Mouse (Mus musculus) kidney, postnatal 0 days (tissue): Measurements from ENCODE around the gene Tuba1c. TPM values are rescaled to one million over a fixed set of nuclear protein-coding genes. Genes with fewer than 3 reads are reported as not detected.

ENCODE experiments used
- ATAC-seq: fragments of 200-750 bp; cut with Nextera tagmentation; replicated peaks from 2 replicates; pipeline ENCODE4 v1.8.0; 2017; ENCODE audit warnings: low read depth, moderate number of reproducible peaks, moderate TSS enrichment, moderate library complexity; ENCODE audit not compliant: low FRiP score
- DNase-seq: peaks from one replicate; pipeline ENCODE4 v3.0.0-alpha.2; 2016; ENCODE audit warnings: low spot score
- H3K27ac ChIP-seq: fragments of 300-500 bp; sonication (generic); 2 replicates; pipeline ENCODE4 v1.5.1; 2014; ENCODE audit warnings: mild to moderate bottlenecking
- H3K27me3 ChIP-seq: fragments of 300-500 bp; sonication (generic); 2 replicates; pipeline ENCODE4 v1.6.1; 2014; ENCODE audit warnings: low read length, mixed read lengths; ENCODE audit not compliant: insufficient read depth
- H3K36me3 ChIP-seq: fragments of 300-500 bp; sonication (generic); 2 replicates; pipeline ENCODE4 v1.6.1; 2014; ENCODE audit warnings: low read length, mixed read lengths; ENCODE audit not compliant: insufficient read depth
- H3K4me1 ChIP-seq: fragments of 300-500 bp; sonication (generic); replicated peaks from 2 replicates; pipeline ENCODE4 v1.6.1; 2014; ENCODE audit warnings: antibody characterized with exemption, low read length, mixed read lengths; ENCODE audit not compliant: insufficient read depth
- H3K4me2 ChIP-seq: fragments of 300-500 bp; sonication (generic); 2 replicates; pipeline ENCODE4 v1.6.1; 2014; ENCODE audit warnings: mild to moderate bottlenecking, low read length, moderate library complexity, mixed read lengths
- H3K4me3 ChIP-seq: fragments of 300-500 bp; sonication (generic); replicated peaks from 2 replicates; pipeline ENCODE4 v1.5.1; 2014; ENCODE audit warnings: low read depth, low read length
- H3K9ac ChIP-seq: fragments of 300-500 bp; sonication (generic); 2 replicates; pipeline ENCODE4 v1.6.1; 2014; ENCODE audit warnings: low read depth, low read length
- H3K9me3 ChIP-seq: fragments of 300-500 bp; sonication (generic); replicated peaks from 2 replicates; pipeline ENCODE4 v1.6.1; 2016; ENCODE audit warnings: low read length, inconsistent platforms, mixed read lengths
- CTCF ChIP-seq: IDR thresholded peaks from 2 replicates; pipeline ENCODE4 v1.5.1; 2016; ENCODE audit warnings: antibody characterized with exemption, low read depth, mild to moderate bottlenecking, moderate library complexity
- WGBS: fragments of 180-500 bp; shearing (Covaris S2); extraction: QIAGEN DNeasy Blood & Tissue Kit; methylation state at CpG from one replicate; pipeline ENCODE4 v1.1.7; 2014; 5-methylcytosine and 5-hydroxymethylcytosine counted together
- polyA plus RNA-seq: library from polyadenylated mRNA; unstranded; fragments of >200 nt; fragmentation: Nextera tagmentation; extraction: Ambion mirVana; gene quantifications from 2 replicates; pipeline ENCODE4 v1.2.1, GENCODE M21; 2015

Gene Tuba1c
- polyA plus RNA-seq, 1 experiment from 2014 or later: 170 TPM

DNA sequence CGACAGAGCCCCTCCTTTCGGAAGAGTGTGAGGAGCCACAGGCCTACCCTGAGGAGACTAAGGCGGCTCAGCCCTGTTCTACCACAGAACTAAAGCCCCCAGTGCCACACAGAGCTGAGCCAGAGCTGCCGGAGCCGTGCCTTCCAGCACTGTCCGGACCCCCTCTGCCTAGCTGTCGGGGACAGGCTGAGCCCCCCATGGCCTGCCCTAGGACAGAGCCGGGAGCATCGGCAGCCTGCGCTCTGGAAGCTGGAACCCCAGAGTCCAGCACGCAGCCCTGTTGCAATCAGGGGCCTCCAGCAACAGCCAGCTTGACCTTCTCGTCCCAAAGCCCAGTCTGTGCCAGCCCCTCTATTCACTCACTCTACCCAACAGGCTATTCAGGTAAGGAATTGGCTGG, 52.6 kb downstream of the Tuba1c start:
- peaks cover 12% of the 10 kb centered on the region; the same call in 1 of the 2 replicates for H3K36me3 ChIP-seq
- H3K27me3 ChIP-seq: peaks cover 15% of the 10 kb centered on the region; the same call in 1 of the 2 replicates
- no peak overlapping the region for H3K27ac ChIP-seq
- H3K4me1 ChIP-seq: peaks cover 4% of the 10 kb centered on the region; the same call in 1 of the 2 replicates
- H3K9me3 ChIP-seq: no peaks in the 10 kb centered on the region
- no peak for ATAC-seq
- H3K4me2 ChIP-seq: no peak overlapping the region
- no peak overlapping the region for H3K4me3 ChIP-seq
- 95% methylated on average over 12 of the region's 12 CpGs for WGBS
- TF ChIP-seq CTCF: no peak
- DNase-seq: no peak
- no peak overlapping the region for H3K9ac ChIP-seq

DNA sequence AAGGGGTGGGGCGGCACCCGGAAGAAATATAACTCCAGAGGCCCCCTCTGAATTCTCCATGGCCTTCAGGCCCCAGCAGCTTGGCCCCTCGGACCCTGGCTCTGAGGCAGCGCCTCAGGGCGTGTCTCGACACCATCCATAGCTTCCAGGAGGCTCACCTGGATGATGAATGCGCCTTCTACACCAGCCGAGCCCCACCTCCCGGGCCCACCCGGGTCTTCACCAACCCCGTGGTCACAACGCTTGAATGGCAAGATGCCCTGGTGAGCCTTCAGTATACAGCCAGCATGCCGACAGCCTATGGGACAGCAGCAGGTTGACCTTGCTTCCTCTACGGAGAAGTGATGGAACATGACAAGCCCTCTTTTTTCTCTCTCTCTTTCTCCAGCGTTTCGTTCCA, 53.1 kb downstream of the Tuba1c start:
- Histone ChIP-seq H3K27ac (no peak overlapping the region), H3K27me3 (peaks cover 20% of the 10 kb centered on the region; the same call in 1 of the 2 replicates), H3K36me3 (peaks cover 10% of the 10 kb centered on the region; the same call in 1 of the 2 replicates), H3K9ac (no peak overlapping the region), H3K4me1 (peaks cover 4% of the 10 kb centered on the region; the same call in 1 of the 2 replicates), H3K9me3 (no peaks in the 10 kb centered on the region), H3K4me2 (no peak overlapping the region), H3K4me3 (no peak overlapping the region)
- DNase-seq (no peak), ATAC-seq (no peak)
- WGBS: 88% methylated on average over 16 of the region's 16 CpGs
- TF ChIP-seq CTCF: no peak

DNA sequence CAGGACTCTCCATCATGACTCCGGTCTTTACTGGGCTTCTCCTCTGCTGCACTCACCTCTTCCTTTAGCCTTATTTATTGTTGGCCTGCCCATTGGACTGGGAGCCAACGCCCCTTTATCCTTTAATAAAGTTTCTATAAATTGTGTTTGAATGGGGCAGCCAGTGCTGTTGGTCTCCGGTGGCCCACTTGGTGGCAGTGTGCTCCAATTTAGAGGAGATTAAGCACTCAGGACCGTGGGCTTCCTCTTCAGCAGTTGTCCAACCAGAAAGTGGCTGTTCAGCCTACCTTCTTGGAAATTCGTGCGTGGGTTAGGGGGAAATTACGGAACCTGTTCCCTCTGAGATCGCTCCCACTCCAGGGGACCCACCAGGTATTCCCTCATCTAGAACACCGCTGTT, 53.6 kb downstream of the Tuba1c start:
- peak; percentile 86 for DNase-seq
- Histone ChIP-seq H3K4me1 (peaks cover 4% of the 10 kb centered on the region; the same call in 1 of the 2 replicates), H3K36me3 (peaks cover 5% of the 10 kb centered on the region; the same call in 1 of the 2 replicates), H3K9ac (no peak overlapping the region), H3K27me3 (peaks cover 22% of the 10 kb centered on the region; the same call in 1 of the 2 replicates), H3K27ac (no peak overlapping the region), H3K9me3 (no peaks in the 10 kb centered on the region), H3K4me2 (no peak overlapping the region), H3K4me3 (no peak overlapping the region)
- 67% methylated on average over 9 of the region's 9 CpGs for WGBS
- no peak for ATAC-seq
- TF ChIP-seq CTCF: peak; percentile 80

DNA sequence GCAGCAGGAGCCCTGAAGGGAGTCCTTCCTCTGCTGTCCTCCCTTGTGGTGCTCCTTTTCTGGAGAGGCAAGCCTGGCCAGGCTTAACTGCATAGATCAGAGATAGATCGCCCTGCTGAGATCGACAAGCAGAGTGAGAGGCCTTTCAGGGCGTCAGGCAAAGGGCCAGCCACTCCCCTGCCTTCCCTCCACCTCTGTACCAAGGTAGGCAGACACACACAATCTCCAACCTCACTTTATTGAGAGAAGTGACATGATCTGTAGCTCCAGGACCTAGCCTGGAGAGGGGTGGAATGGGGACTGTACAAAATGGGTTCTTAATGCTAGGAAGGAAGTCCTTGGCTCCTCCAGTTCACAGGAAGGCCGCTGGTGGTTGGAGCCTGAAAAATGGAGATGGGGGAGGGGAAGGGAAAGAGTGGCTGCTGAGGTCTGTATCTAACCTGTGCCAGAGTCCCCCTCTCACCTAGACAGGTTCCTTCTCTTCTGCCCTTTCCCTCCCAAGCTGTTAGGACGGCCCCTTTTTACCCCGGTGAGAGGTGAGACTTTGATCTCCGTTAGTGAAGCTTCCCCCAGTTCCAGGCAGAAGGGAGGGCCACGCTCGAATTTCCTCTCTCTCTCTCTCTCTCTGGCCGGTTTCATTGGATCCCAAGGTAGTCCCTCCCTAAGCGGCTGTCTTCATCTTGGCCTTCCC, 54.3 kb downstream of the Tuba1c start:
- Histone ChIP-seq H3K4me2 (peak overlapping the region; percentile 43), H3K4me3 (no peak overlapping the region), H3K9ac (no peak overlapping the region), H3K4me1 (peaks cover 4% of the 10 kb centered on the region; the same call in 1 of the 2 replicates), H3K9me3 (no peaks in the 10 kb centered on the region), H3K27me3 (peaks cover 22% of the 10 kb centered on the region; the same call in 1 of the 2 replicates), H3K36me3 (0 out of 2 replicates have a peak, but pooled peaks cover 5% of the 10 kb centered on the region), H3K27ac (0 out of 2 replicates have a peak overlapping the region, but pooled peaks have one; percentile 31)
- WGBS: 11% methylated on average over 11 of the region's 11 CpGs
- DNase-seq (peak; percentile 80), ATAC-seq (peak; percentile 37; the same call in 1 of the 2 replicates)
- no peak for TF ChIP-seq CTCF

DNA sequence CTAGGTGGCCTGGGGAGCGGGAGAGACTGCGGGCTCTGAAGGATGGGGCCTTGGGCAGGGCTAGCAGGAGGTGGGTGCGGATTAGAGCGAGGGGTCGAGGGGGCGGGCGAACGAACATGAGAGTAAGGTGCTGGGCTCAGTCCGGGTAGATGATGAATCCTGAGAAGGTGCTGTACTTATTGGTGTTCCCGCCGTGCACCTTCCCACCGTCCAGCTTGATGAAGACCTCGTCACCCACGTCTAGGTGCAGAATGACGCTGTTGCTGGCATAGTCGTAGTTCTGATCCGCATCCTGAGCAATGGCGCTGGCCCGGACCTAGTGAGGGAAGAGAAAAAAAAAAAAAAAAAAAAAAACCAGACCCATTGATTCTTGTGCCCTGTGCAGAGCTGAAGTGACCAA, 54.9 kb downstream of the Tuba1c start:
- H3K27me3 ChIP-seq: peaks cover 22% of the 10 kb centered on the region
- DNase-seq: no peak
- no peak overlapping the region for H3K27ac ChIP-seq
- no peaks in the 10 kb centered on the region for H3K9me3 ChIP-seq
- H3K4me1 ChIP-seq: peaks cover 4% of the 10 kb centered on the region; the same call in 1 of the 2 replicates
- TF ChIP-seq CTCF: no peak
- 26% methylated on average over 19 of the region's 19 CpGs for WGBS
- H3K4me3 ChIP-seq: no peak overlapping the region
- H3K36me3 ChIP-seq: 0 out of 2 replicates have a peak, but pooled peaks cover 5% of the 10 kb centered on the region
- no peak; the same call in 1 of the 2 replicates for ATAC-seq
- no peak overlapping the region for H3K9ac ChIP-seq
- H3K4me2 ChIP-seq: peak overlapping the region; percentile 43

DNA sequence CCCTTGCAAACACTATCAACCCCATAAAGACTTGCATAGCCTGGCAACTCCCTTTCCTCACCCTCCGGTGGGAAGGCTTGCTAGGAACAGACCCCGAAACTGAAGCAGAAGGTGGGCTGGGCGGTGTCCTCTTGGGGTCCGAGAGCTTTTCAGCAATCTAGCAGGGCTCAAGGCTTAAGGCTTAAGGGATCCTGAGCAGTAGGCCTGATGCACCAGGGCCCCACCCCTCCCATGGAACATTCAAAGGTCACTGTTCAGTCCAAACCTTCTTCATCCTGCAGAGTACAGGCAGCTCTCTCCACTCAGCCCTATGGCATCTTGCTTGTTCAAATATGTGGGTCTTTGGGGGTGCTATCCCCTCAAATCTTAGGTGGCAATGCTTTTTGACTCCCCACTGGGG, 56.3 kb downstream of the Tuba1c start:
- ATAC-seq (no peak), DNase-seq (no peak)
- 85% methylated on average over 4 of the region's 4 CpGs for WGBS
- Histone ChIP-seq H3K9ac (no peak overlapping the region), H3K27ac (no peak overlapping the region), H3K27me3 (peaks cover 22% of the 10 kb centered on the region), H3K4me3 (no peak overlapping the region), H3K4me1 (peaks cover 4% of the 10 kb centered on the region; the same call in 1 of the 2 replicates), H3K36me3 (0 out of 2 replicates have a peak, but pooled peaks cover 5% of the 10 kb centered on the region), H3K9me3 (no peaks in the 10 kb centered on the region), H3K4me2 (no peak overlapping the region)
- TF ChIP-seq CTCF: no peak
